Mouse (Mus musculus) monocyte, adult 59 days (primary cell): Measurements from ENCODE around the gene Asb17. TPM values are rescaled to one million over a fixed set of nuclear protein-coding genes. Genes with fewer than 3 reads are reported as not detected.

Source experiments
- total RNA-seq, 2 experiments: library from RNA; stranded (reverse); gene quantifications; one replicate each; pipeline ENCODE4 v1.2.4; 2023

The Asb17 gene
- not detected for total RNA-seq

DNA sequence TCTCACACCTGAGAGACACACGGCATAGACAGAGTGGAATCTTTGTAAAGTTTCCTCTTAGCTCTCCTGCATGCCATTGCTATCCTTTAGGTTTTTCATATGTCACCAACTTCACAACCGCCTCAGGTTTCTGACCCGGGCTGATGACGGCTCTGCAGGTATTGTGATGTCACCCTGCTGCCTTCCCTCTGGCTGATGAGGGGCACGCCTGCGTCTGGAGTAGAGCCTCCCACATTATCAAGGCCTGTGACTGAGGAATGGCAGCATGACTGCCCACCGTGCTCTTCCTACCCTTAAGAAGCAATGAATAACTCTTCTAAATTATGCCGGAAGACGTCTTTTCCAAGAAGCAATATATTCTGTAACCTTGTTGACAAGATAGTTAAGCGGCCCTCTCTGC lies at the start of gene Asb17:
Gene Asb17 (plus strand): TSS at position 180 of the 400 bp plus-strand sequence.

Other genes starting within 250 kb of the Asb17 start
- 1 to 10 TPM; 1.8 to 2.7 TPM for gene St6galnac3, start 119.0 kb upstream of the Asb17 start, total RNA-seq
- not detected for gene Msh4, start 61.9 kb downstream of the Asb17 start, total RNA-seq
- gene Rabggtb, start 68.8 kb downstream of the Asb17 start, total RNA-seq: 10 to 100 TPM; 31.4 to 37.3 TPM
- gene Acadm, start 100.4 kb downstream of the Asb17 start, total RNA-seq: 10 to 100 TPM; 57.4 to 65.9 TPM
- under 1 TPM; 0.15 to 0.24 TPM for gene Slc44a5, start 129.2 kb downstream of the Asb17 start, total RNA-seq